Mouse (Mus musculus): ENCODE results near the gene Nfatc3.

Gene Nfatc3

GRCm38 (mm10) chr8:106059613-106060371 lies 1.2 kb downstream of the Nfatc3 start:
- DNase-seq, result peak in 1 of 2 experiments; percentile 69

- DNase-seq, result no peak
These were observed 1.9 kb downstream of the Nfatc3 start for GRCm38 (mm10) chr8:106060521-106060920.

- no peak for DNase-seq
These were observed 3.0 kb downstream of the Nfatc3 start for GRCm38 (mm10) chr8:106061686-106062085.

- DNase-seq, result no peak
These were observed 4.4 kb downstream of the Nfatc3 start for GRCm38 (mm10) chr8:106063046-106063445.

DNA sequence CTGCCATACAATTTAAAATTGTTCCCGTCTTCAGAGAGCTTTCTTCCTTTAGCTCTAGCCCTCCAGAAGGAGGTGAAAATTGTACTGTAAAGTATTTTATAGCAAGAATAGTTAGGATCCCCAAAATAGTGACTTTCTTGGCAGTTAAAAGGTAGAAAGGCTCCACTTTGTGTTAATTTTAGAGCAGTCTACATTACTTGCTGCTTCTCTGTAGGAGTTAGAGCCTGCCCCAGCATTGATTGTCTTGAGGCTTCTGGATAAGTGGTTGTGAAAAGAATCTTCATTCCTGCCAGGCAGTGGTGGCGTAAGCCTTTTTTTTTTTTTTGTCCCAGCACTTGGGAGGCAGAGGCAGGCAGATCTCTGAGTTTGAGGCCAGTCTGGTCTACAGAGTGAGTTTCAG lies 8.1 kb downstream of the Nfatc3 start:
- DNase-seq, result no peak

DNA sequence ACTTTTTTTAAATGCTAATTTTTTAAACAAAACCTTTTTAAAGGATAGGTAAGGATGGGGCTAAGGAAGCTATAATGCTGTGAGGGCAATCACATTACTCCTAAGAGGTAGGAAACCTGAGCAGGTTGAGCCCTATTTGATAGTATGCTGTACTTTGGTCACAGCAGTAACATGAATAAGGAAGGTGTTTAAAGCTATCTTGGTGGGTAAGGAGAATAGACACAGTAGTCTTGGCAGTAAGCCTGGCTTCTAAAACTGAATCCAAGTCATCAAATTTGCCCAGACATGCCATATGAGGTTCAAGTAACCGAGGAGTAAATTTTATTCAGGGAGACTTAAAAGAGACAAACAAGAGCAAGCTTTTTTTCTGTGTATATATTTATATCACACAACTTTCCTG lies 10.9 kb downstream of the Nfatc3 start:
- DNase-seq, result no peak

DNA sequence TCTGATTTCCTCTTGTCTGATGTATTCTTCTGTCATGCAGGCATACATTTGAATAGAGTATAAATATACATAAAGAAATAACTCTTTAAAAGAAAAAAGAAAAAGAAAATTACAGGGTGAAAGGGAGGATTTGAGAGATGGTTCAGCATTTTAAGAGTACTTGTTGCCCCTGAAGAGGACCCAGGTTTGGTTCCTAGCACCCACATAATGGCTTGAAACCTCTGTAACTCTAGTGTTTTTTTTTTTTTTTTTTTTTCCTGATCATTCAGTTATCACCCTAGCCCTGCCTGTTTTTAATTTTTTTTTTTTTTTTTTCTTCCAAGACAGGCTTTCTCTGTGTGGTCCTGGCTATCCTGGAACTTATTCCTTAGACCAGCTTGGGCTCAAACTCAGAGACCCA lies 13.5 kb downstream of the Nfatc3 start:
- no peak for DNase-seq

DNA sequence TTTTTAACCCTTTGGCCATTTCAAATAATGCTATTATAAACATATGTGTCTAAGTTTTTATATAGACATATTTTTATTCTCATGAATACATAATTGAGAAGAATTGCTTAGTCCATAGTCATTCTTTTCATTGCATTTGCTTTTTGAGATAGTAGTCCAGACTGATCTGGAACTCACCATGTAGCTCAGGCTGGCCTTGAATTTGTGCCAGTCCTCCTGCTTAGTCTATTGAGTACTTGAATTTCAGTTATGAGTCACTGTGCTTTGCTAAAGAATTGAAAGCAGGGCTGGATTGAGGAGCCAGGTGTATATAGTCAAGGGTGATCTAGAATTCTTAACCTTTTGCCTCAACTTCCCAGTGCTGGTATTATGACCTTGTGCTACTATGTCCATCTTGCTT lies 15.6 kb downstream of the Nfatc3 start:
- DNase-seq, result no peak

- DNase-seq, result no peak
These were observed 16.0 kb downstream of the Nfatc3 start for GRCm38 (mm10) chr8:106074659-106075058.

DNA sequence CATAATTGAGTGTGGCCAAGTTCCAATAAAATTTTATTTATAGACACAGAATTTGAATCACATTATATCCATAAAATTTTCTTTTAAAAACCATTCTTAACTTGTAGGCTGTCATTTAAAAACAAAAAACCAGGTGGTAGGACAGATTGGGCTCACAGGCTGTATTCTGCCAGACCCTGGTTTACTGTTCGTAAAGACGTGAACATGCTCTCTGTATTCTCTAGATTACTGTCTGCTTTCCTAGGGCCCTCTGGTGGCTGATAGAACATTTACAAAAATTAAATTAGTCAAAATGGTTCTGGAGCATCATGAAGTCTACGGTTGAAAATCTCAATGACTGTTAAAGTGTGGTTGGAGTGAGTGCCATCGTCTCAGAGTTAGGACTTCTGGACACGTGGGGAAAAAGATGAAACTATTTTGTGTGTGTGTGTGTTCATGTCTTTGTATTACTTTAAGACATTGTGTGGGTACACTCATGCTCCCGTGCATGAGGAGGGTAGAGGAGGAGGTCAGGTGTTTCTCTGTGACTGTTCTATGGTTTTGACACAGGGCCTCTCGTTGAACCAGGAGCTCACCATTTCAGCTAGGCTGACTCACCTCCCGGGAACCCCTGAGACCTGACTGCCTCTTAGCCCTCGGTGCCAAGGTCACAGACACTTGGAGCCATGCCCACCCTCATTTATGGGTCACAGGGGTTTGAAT lies 16.7 kb downstream of the Nfatc3 start:
- DNase-seq, result no peak

DNA sequence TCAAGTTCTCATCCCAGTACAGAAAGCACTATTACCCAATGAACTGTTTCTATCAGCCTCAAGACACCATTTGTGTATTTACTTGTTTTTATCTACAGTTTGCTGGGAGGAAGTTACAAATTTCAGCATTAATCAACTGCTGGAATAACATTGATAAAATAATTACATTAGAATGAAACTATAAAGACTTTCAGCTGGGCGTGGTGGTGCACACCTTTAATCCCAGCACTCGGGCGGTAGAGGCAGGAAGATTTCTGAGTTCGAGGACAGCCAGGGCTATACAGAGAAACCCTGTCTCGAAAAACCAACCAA lies 17.2 kb downstream of the Nfatc3 start:
- no peak for DNase-seq

- peak in 1 of 2 experiments; percentile 32 for DNase-seq
These were observed 18.0 kb downstream of the Nfatc3 start for GRCm38 (mm10) chr8:106076612-106077011.

- DNase-seq, result no peak
These were observed 18.9 kb downstream of the Nfatc3 start for GRCm38 (mm10) chr8:106077452-106078067.

GRCm38 (mm10) chr8:106102321-106102720 lies 43.7 kb downstream of the Nfatc3 start:
- no peak for DNase-seq

DNA sequence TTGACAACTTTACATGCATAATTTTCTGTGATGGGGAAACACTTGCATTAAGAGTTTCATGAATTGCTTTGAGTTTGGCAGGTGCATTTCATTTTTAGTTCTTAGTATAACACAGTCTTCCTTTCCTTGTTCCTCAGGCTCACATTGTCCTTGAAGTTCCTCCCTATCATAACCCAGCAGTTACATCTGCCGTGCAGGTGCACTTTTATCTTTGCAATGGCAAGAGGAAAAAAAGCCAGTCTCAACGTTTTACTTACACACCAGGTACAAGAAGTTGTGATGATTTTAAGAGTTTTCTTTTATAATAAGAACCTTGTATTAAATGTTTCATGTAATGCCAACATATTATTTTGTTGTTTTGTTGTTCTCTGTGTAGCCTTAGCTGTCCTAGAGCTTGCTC lies 45.2 kb downstream of the Nfatc3 start:
- no peak for DNase-seq

DNA sequence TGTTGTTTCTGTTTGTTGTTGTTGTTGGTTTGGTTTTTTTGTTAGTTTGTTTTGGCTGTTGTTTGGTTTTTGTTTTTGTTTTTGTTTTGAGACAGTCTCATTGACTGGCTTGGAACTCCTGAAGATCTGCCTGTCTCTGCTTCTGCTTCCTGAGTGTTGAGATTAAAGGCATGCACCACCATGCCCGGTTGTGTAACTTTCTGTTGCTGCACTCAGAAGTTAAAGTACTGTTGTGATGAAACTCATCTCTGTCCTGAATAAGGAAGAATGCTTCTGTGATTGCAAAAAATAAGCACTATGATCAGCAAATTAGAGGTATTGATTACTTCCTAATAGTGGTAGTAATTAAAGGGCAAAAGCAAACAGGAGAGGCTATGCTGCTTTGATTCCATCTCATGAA lies 47.6 kb downstream of the Nfatc3 start:
- no peak for DNase-seq

DNA sequence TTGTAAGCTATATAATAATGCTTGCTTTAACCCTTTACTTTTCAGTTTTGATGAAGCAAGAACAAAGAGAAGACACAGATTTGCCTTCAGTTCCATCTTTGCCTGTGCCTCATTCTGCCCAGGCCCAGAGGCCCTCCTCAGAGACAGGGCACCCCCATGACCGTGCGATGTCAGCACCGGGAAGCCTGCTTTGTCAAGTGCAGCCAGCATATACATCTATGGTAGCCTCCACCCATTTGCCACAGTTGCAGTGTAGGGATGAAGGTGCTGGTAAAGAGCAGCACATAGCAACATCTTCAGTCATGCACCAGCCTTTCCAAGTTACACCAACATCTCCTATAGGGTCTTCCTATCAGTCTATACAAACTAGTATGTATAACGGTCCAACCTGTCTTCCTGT lies 49.4 kb downstream of the Nfatc3 start:
- peak in 1 of 2 experiments; percentile 22 for DNase-seq

- peak in 1 of 2 experiments; percentile 19 for DNase-seq
These were observed 50.1 kb downstream of the Nfatc3 start for GRCm38 (mm10) chr8:106108729-106109128.

GRCm38 (mm10) chr8:106112041-106112440 lies 53.4 kb downstream of the Nfatc3 start:
- DNase-seq, result no peak

DNA sequence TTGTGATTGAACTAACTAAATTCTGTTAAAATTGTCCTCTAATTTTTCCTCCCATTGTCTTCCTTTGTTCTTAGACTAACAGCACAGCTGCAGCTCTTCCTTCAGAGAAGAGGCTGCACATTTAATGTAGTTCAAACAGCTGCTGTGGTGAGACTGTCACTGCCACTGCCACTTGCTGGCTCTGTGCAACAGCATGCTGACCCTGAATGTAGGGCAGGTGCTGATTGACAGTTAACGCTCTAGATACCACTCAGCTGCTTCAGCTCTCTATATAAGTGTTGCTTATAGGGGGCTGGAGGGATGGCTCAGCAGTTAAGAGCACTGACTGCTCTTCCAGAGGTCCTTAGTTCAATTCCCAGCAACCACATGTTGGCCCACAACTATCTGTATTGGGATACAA lies 53.9 kb downstream of the Nfatc3 start:
- DNase-seq, result no peak

- DNase-seq, result peak in 1 of 2 experiments; percentile 57
These were observed 57.3 kb downstream of the Nfatc3 start for GRCm38 (mm10) chr8:106115897-106116296.

- no peak for DNase-seq
These were observed 64.8 kb downstream of the Nfatc3 start for GRCm38 (mm10) chr8:106123443-106123842.

GRCm38 (mm10) chr8:106126055-106126454 lies 67.4 kb downstream of the Nfatc3 start:
- no peak for DNase-seq

DNA sequence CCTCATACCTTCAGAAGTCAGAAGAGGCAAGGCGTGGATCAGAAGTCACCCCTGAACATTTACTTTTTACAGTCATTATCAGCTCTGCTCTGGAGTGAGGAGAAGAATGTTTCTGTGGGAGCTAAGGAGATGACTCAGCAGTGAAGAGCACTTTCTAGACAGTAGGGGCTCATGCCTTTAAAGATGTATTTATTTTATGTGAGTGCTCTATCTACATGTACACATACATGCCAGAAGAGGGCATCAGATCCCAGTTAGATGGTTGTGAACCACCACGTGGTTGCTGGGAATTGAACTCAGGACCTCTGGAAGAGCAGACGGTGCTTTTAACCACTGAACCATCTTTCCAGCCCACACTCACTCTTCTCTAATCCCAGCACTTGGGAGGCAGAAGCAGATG lies 68.4 kb downstream of the Nfatc3 start:
- no peak for DNase-seq
